Comparison of ENCODE assay signal across 11 mouse cellular contexts in genomic region chr2:53106472-53106871, GRCm38 (mm10).
"Had no signal": no experiment of that assay in that cellular context is flagged by ENCODE, and none has a peak within 500 bp of the region (broad histone marks: within the 10 kb centered on the region; RNA-seq: fewer than 3 reads in every experiment).

No protein-coding gene starts in this region.

- H3K4me1 ChIP-seq: limb, embryonic 13.5 days; midbrain, embryonic 10.5 days; neural tube, embryonic 12.5 days had no signal

- H3K4me3 ChIP-seq: limb, embryonic 13.5 days; midbrain, embryonic 10.5 days; myocyte; neural tube, embryonic 12.5 days had no signal

- H3K9ac ChIP-seq: limb, embryonic 13.5 days; liver, embryonic 14.5 days; neural tube, embryonic 12.5 days had no signal

- H3K27me3 ChIP-seq: limb, embryonic 13.5 days; neural tube, embryonic 12.5 days had no signal

- H3K27ac ChIP-seq: limb, embryonic 13.5 days; liver, embryonic 14.5 days; midbrain, embryonic 10.5 days; neural tube, embryonic 12.5 days; stomach, postnatal 0 days had no signal

- DNase-seq: kidney, postnatal 14 days; left cerebral cortex, postnatal 4 days; lung, adult 18-20 months; lung, postnatal 36 days; thymus, postnatal 4 days had no signal

- H3K9me3 ChIP-seq: limb, embryonic 13.5 days; midbrain, embryonic 10.5 days; neural tube, embryonic 12.5 days had no signal

- H3K4me2 ChIP-seq: limb, embryonic 13.5 days; neural tube, embryonic 12.5 days had no signal
